Mouse (Mus musculus) small intestine, adult 2 months (tissue): Measurements from ENCODE around the gene Inpp5e.

ENCODE experiments used
- CTCF ChIP-seq: fragments of 200-500 bp; IDR thresholded peaks from 2 replicates; pipeline ENCODE4 v1.5.1; 2012; ENCODE audit warnings: low read depth, mild to moderate bottlenecking, control low read depth, inconsistent platforms, low read length, moderate library complexity, mixed read lengths; ENCODE audit not compliant: insufficient replicate concordance, insufficient read length; ENCODE audit errors: extremely low read depth
- POLR2A ChIP-seq: fragments of 200-500 bp; IDR thresholded peaks from 2 replicates; pipeline ENCODE4 v1.6.1; 2012; ENCODE audit warnings: low read depth, mild to moderate bottlenecking, control low read depth, inconsistent platforms, low read length, moderate library complexity

- TF ChIP-seq CTCF (no peak), POLR2A (peak; percentile 82)
Observed at GRCm38 (mm10) chr2:26444946-26445665, 36.1 kb upstream of the Inpp5e start, which contains the start of gene Sec16a.
